Mouse (Mus musculus): ENCODE measurements at regions not wholly inside any gene's neighbourhood (a gene's known extent, or its start where the extent isn't known, plus 50 kb on each side); places are given as distances from the start of the nearest gene placed in this dataset.

DNA sequence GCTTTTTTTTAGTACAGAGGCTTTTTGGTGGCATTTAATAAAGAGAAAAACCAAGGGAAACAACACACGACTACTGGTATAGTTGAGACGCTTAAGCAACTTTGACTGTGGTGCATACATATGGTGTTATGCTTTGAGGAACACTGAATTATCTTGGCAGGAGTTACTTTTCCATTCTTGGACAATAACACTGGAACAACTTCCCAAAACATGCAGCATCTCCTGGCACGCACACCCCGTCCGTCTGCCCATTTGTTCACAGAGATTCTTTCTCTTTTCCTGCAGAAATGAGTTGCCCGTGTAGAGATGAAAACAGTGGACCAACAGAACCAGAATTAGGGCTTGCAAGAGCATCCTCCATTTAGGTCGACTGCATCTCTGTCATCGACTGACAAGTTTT is 544.7 kb downstream of the Arl4a start:
- TF ChIP-seq MAX (IDR thresholded peaks at IDR 0.05; ENCODE audit: low read length), result no peak
- TF ChIP-seq EP300 (IDR thresholded peaks at IDR 0.05; ENCODE audit: low read depth in 1 of 2, low read length in 2 of 2), result no peak

Data from MEL (cell line).